Mouse (Mus musculus) retina, postnatal 1 day (tissue): ENCODE data around the gene Asap3.

Experiments
- DNase-seq: peaks from one replicate; pipeline ENCODE4 v3.0.0-alpha.2; 2012

Gene Asap3

DNA sequence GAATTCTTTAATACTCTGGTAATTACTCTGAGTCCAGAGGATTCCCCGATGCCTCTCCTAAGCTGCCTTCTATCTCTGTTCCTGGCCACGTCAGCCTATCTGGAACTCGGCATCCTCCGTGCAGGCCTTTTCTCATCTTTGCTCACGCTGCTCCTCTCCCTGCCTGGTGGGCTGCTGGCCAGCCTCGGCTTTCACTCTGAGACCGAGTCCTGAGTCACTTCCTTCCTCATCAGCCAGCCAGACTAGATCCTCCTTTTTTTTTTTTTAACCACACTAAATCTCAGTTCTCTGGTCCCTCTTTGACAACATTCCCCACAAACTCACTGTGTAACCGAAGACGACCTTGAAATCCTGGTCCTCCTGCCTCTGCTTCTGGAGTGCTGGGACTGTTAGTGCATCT is 20.8 kb upstream of the Asap3 start:
- no peak for DNase-seq

- no peak for DNase-seq
These were observed 19.9 kb upstream of the Asap3 start for GRCm38 (mm10) chr4:136186315-136186714.

- no peak for DNase-seq
These were observed 19.3 kb upstream of the Asap3 start for GRCm38 (mm10) chr4:136186739-136187472.

DNA sequence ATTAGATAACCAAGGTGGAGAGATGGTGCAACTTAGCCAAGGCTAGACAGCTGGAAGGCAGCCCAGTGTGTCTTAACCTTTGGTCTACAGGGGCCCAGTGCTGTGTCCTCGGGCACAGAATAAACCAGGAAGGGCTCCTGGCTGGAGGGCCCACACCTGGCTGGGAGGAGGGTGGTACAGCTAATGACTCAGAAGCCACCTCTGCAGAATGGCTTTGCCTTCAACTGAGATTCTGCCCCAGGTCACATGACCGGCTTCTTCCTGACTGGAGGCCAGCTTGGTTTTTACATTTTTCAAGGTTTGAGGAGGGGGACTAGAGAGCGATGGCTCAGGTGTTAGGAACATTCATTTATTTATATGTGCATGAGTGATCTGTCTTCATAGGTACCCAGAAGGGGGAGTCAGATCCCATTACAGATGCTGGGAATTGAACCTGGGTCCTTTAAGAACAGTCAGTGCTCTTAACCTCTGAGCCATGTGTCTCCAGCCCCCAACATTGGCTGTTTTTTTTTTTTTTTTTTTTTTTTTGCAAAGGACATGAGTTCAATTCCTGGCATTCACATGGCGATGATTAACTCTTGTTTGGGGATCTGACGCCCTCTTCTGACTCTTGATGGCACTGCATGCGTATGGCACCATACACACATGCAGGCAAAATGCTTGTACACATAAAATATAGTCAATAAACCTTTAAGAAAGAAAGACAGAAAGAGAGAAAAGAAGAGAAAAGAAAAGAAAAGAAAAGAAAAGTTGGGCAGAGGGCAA is 17.0 kb upstream of the Asap3 start:
- no peak for DNase-seq

DNA sequence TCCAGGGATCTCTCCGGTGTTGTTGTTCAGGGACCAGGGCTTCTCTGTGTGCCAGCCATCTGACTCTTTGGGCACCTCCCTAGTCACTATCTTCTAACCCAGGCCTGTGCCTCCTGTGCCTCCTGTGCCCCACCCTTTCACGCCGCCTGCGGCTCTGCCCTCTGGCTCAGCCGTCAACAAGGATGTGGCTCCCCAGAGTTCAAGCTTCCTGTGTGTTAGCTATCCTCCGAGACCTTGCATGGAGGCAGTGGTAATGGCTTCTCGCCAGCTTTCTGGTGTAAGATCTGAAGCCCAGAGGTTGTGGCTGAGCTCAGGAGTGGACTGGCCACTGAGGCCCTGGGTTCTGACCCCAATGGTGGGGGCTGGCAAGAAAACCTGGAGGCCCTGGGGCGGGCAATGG is 16.3 kb upstream of the Asap3 start:
- no peak for DNase-seq

DNA sequence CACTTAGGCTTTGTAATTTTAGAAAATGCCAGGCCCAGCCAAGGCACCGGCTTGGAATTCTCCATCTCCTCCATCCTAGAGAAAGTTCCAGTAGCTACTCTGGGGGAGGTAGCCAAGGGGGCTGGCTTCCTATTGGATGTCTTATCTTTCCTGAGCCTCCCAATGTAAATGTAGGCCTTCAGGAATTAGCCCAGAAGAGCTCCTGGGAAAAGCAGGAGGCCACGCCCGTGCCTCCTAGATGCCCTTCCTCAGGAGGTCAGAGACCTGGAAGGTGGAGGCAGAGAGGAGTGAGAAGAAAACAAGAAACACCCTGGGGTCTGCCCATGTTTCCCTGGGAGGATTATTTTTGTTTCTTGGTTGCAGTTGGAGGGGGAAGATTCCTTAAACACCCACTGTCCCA is 12.6 kb upstream of the Asap3 start:
- DNase-seq, result no peak

- no peak for DNase-seq
These were observed 11.1 kb upstream of the Asap3 start for GRCm38 (mm10) chr4:136195029-136195428.

GRCm38 (mm10) chr4:136195629-136196028 is 10.5 kb upstream of the Asap3 start:
- no peak for DNase-seq

GRCm38 (mm10) chr4:136196201-136196600 is 10.0 kb upstream of the Asap3 start:
- no peak for DNase-seq

- DNase-seq, result no peak
These were observed 7.3 kb upstream of the Asap3 start for GRCm38 (mm10) chr4:136198846-136199245.

DNA sequence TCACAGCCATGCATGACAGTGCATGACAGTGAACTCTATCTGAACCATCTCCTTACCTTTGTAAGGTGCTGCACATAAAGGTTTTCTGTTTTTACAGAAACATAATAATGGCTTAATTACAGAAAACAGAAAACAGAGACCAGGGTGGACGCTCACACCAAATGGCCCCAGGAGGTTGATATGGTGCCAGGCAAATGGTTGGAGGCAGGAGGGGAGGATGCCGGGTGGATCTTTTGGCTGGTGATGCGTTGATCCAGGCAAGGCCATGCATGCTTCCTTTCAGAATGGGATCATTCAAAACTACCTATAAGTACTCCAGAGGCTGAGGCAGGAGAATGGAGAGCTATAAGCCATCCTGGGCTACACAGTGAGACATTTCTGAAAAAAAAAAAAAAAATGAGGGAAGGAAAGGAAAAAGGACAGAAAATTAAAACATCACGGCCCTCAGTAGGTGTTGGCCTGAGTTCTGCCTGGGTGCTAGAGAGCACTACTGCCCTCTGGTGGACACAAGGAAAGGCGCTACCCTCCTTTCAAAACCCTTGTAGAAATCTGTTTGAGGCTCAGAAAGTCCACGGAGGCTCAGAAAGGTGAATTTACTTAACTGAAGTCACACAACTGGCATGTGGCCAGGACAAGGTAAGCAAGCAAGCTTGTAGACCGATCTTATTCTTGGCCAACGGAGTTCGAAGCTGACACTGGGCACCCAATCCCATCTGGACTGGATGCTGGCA is 6.4 kb upstream of the Asap3 start:
- DNase-seq, result peak; percentile 73

- peak; percentile 86 for DNase-seq
These were observed 3.7 kb upstream of the Asap3 start for GRCm38 (mm10) chr4:136202509-136202908.

DNA sequence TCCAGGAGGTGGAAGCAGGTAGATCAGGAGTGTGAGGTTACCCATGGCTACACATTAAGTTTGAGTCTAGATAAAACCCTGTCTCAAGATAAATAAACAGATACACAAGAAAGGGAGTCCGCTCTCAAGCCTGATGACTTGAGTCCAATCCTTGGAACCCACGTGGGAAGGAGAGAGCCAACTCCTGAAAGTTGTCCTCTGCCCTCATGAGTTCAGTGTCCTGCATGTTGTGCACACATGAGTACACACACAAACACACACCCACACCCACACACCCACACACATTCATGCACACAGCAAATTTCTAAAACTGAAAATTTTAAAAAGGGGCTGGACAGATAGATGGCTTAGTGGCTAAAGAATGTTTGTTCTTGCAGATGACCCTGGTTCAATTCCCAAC is 1.4 kb upstream of the Asap3 start:
- DNase-seq, result no peak

DNA sequence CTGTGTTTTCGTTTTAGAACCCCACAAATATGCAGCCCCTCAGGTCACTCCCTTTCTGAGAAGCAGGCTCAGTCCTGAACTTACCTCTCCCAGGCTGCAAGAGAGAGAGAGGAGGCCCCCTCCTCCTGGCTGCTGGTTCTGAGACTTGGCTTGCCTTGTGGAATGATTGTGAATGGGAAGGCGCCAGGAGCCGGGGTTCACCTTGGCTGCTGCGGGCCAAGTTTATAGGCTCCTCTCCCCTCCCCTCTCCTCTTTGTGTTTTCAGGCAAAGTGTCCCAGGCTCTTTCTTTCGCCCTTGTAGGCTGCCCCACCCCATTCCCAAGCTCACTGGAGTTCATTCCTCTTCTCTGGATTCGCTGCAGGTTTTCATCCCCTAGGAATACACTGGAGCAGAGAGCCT is 778 bp downstream of the Asap3 start:
- no peak for DNase-seq

GRCm38 (mm10) chr4:136210931-136211330 is 4.8 kb downstream of the Asap3 start:
- no peak for DNase-seq

DNA sequence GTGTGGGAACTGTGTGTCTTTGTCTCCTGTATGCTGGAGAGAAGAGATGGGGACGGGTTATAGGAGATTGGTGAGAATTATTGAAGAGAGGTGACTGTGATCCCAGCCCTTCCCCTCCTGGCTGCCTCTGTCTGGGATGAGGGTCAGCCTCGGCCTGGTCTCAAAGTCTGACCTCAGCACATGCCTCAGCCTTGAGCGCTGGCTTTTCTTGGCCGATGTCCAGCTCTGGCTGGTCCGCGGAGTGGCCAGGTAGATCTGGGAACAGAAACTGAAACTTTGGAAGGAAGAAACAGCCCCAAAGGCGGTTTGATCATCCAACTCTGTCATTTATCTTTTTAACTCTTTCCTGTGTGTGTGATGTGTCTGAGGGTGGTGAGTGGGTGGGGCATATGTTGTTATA is 7.5 kb downstream of the Asap3 start:
- DNase-seq, result no peak

DNA sequence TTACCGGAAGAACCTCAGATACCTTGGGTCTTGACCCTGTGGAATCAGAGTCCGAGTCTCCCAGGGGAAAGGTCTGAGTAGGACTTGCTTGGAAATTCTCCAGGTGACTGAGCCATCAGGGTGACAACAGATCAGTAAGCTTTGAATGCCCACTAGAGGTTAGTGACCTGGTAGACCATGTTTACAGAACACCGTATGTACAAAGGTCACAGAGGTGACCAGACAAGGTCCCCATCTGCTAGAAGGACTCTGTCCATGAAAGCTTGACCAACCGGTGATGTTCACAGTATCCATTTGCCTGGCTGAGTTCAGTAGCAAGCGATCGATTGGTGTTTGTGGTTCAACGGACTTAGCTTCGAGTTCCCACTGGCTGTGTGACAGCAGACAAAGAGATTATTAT is 8.7 kb downstream of the Asap3 start:
- no peak for DNase-seq

GRCm38 (mm10) chr4:136215576-136215975 is 9.4 kb downstream of the Asap3 start:
- DNase-seq, result no peak

DNA sequence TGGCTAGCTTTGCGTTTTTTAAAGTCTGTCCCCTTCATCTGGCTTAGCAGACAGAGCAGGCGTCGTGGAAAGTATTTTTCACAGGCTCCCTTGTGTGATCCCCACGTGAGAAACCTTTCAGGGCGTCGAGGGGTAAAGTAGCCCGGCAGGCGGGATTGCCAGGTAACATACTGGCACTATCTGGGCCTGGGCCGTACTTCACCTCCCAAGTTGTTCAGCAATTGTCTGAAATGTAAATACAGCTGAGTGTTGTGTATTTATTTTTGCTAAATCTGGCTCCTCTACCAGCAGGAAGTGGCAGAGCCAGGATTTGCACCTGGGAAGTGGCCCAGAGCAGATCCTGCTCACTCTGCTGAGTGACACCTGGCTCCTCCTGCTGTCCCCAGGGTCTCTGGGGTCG is 10.9 kb downstream of the Asap3 start:
- DNase-seq, result no peak

DNA sequence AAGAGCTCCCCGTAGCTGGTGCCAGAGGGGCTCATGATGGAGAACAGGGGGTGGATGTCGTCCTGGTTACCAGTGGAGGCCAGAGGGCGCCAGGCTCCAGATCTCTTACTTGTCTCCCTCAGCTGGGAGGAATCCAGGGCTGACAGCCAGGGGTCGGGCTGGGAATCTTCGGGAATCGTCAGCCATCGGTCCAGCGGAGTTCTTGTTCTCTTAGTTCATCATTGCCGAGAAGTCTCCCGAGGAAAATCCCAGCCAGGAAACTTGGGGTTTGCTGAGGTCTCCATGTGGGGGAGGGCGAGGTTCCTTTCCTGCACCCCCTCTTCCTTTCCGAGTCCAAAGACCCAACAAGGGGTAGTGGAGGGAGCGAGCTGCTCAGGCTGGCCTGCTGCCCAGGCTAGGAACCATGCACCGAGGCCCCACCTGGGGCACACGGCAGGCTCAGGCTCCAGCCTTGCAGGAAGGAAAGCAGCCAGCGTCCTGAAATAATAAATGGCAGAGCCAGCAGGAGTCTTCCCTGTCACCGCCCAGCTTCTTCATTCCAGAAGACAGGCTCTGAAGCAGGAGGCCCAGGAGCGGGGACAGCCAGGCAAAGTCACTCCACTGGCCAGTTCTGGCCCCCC is 12.5 kb downstream of the Asap3 start:
- DNase-seq, result peak; percentile 69

GRCm38 (mm10) chr4:136220133-136220775 is 14.1 kb downstream of the Asap3 start:
- DNase-seq, result no peak

- DNase-seq, result peak; percentile 72
These were observed 17.5 kb downstream of the Asap3 start for GRCm38 (mm10) chr4:136223549-136224239.
